Mouse (Mus musculus) limb, embryonic 14.5 days (tissue): ENCODE measurements at regions not wholly inside any gene's neighbourhood (a gene's known extent, or its start where the extent isn't known, plus 50 kb on each side); places are given as distances from the start of the nearest gene placed in this dataset.
A peak's percentile ranks its signal among the peaks of the same experiment; 100 is the strongest.

Source experiments
- ATAC-seq: fragments of 200-750 bp; cut with Nextera tagmentation; 2 replicates; pipeline ENCODE4 v1.8.0; 2017; ENCODE audit warnings: low read depth, moderate number of reproducible peaks, moderate TSS enrichment; ENCODE audit not compliant: low FRiP score
- DNase-seq: peaks from one replicate; pipeline ENCODE4 v3.0.0-alpha.2; 2015; ENCODE audit warnings: low spot score
- H3K27ac ChIP-seq: fragments of 300-500 bp; sonication (generic); replicated peaks from 2 replicates; pipeline ENCODE4 v1.5.1; 2014; ENCODE audit warnings: low read depth, mild to moderate bottlenecking, low read length, moderate library complexity, mixed read lengths
- H3K27me3 ChIP-seq: fragments of 300-500 bp; sonication (generic); 2 replicates; pipeline ENCODE4 v1.6.1; 2014; ENCODE audit warnings: low read length, mixed read lengths; ENCODE audit not compliant: control insufficient read depth, insufficient read depth
- H3K36me3 ChIP-seq: fragments of 300-500 bp; sonication (generic); 2 replicates; pipeline ENCODE4 v1.6.1; 2014; ENCODE audit warnings: mild to moderate bottlenecking, low read length, moderate library complexity, mixed read lengths; ENCODE audit not compliant: control insufficient read depth, insufficient read depth
- H3K4me1 ChIP-seq: fragments of 300-500 bp; sonication (generic); 2 replicates; pipeline ENCODE4 v1.6.1; 2014; ENCODE audit warnings: antibody characterized with exemption, low read length, mixed read lengths; ENCODE audit not compliant: control insufficient read depth, insufficient read depth
- H3K4me2 ChIP-seq: fragments of 300-500 bp; sonication (generic); replicated peaks from 2 replicates; pipeline ENCODE4 v1.6.1; 2014; ENCODE audit warnings: low read depth, mild to moderate bottlenecking, low read length, moderate library complexity; ENCODE audit not compliant: severe bottlenecking
- H3K4me3 ChIP-seq: fragments of 300-500 bp; sonication (generic); replicated peaks from 2 replicates; pipeline ENCODE4 v1.5.1; 2014; ENCODE audit warnings: low read length
- H3K9ac ChIP-seq: fragments of 300-500 bp; sonication (generic); 2 replicates; pipeline ENCODE4 v1.6.1; 2014; ENCODE audit warnings: mild to moderate bottlenecking, low read depth, low read length, moderate library complexity; ENCODE audit not compliant: severe bottlenecking
- H3K9me3 ChIP-seq: fragments of 300-500 bp; sonication (generic); 2 replicates; pipeline ENCODE4 v1.6.1; 2016; ENCODE audit warnings: low read length; ENCODE audit not compliant: control insufficient read depth
- POLR2A ChIP-seq: fragments of 200-500 bp; IDR thresholded peaks from 2 replicates; pipeline ENCODE4 v1.8.0; 2012; ENCODE audit warnings: inconsistent platforms, mild to moderate bottlenecking, moderate library complexity, borderline replicate concordance; ENCODE audit not compliant: insufficient read depth, insufficient read length; ENCODE audit errors: extremely low read depth
- WGBS: fragments of 180-500 bp; shearing (Covaris S2); extraction: QIAGEN DNeasy Blood & Tissue Kit; methylation state at CpG from one replicate; pipeline ENCODE4 v1.1.7; 2014; 5-methylcytosine and 5-hydroxymethylcytosine counted together

DNA sequence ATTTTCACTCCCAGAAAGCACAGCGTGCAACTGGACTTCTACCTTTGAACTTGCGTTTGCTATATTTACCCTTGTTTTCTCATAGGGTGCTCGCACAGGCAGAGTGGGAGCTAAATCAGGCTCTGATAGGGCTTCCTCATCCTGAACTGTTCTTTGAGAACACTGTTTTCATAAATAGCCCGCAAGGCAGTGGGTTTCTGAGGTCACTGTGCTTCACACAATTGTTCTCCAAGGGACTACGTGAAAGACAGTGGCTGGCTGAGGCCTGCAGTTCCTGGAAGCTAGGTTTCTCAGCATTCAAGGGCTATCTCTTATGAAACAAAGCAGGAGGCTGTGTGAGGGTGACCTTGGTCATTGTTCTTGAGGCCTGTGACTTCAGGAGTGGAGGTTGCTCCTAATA is 301.7 kb downstream of the Plk2 start:
- H3K4me3 ChIP-seq: no peak overlapping the region
- DNase-seq: no peak
- no peak for TF ChIP-seq POLR2A
- H3K4me2 ChIP-seq: no peak overlapping the region
- H3K9ac ChIP-seq: no peak overlapping the region
- H3K36me3 ChIP-seq: no peaks in the 10 kb centered on the region
- no peak overlapping the region for H3K27ac ChIP-seq
- H3K4me1 ChIP-seq: no peaks in the 10 kb centered on the region
- 86% methylated on average over 5 of the region's 5 CpGs for WGBS
- no peaks in the 10 kb centered on the region for H3K27me3 ChIP-seq
- no peak for ATAC-seq
- no peaks in the 10 kb centered on the region for H3K9me3 ChIP-seq

DNA sequence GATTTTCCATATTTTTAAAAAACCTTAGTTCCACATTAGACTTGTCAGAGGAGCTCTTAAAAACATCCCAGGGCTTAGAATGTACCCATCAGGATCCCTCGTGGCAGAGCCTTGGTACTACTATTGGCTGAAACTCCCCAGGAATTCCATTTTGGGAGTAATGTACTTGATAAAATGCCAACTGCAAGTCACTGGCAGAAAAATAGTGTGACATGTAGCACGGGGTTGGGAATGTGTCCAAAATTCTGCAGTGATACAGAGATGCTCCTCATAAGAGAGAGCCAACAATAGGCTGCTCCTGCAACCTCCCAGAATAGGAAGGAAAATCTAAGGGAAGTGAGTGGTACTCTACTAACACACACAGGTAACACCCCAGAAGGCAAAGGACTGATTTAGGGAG is 309.4 kb downstream of the Plk2 start:
- H3K4me2 ChIP-seq: no peak overlapping the region
- H3K4me1 ChIP-seq: no peaks in the 10 kb centered on the region
- H3K27ac ChIP-seq: no peak overlapping the region
- no peak for TF ChIP-seq POLR2A
- DNase-seq: no peak
- H3K9ac ChIP-seq: no peak overlapping the region
- ATAC-seq: no peak
- no peak overlapping the region for H3K4me3 ChIP-seq
- 75% methylated on average over 2 of the region's 2 CpGs for WGBS
- no peaks in the 10 kb centered on the region for H3K27me3 ChIP-seq
- H3K36me3 ChIP-seq: no peaks in the 10 kb centered on the region
- H3K9me3 ChIP-seq: no peaks in the 10 kb centered on the region

DNA sequence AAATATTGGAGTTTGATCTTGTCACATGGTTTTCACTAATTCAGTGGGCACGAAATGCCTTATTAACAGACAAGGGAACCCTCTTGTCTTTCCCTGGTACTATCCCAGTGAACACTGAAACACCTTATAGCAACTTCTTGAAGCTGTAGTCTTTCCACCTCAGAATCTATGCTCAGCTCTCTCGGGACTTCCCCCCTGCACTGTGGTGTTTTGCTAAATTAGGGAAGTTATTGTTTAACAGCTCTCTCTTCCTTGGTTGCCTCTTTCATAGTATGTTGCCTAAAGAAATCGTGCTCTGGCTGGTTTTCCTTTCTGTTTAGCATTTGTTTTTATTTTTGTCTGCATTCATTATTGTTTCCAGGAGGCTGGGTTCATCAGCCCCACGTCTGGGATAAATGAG is 316.0 kb downstream of the Plk2 start:
- Histone ChIP-seq H3K4me1 (0 out of 2 replicates have a peak, but pooled peaks cover 2% of the 10 kb centered on the region), H3K9ac (no peak overlapping the region), H3K27ac (no peak overlapping the region), H3K27me3 (no peaks in the 10 kb centered on the region), H3K4me2 (no peak overlapping the region), H3K36me3 (no peaks in the 10 kb centered on the region), H3K9me3 (no peaks in the 10 kb centered on the region), H3K4me3 (no peak overlapping the region)
- DNase-seq (no peak), ATAC-seq (no peak)
- 67% methylated on average over 4 of the region's 4 CpGs for WGBS
- TF ChIP-seq POLR2A: no peak

DNA sequence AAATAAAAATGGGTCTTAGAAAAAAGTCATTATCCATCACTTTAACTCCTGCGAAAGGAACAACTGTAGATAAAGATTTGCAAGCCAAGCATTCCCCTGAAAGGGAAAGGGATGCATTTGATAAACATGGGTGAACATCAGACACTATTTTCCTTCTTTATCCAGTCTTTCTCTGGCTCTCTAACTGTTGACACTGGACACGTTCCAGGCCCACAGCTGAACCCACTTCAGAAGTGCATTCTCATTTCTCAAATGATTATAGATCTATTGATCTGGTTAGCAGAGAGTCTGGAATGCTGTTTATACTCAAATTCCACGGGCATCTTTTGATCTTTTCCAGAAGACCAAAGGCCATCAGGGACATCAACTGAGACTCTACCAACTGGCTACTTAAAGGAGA is 317.7 kb downstream of the Plk2 start:
- H3K4me2 ChIP-seq: no peak overlapping the region
- H3K4me3 ChIP-seq: no peak overlapping the region
- H3K36me3 ChIP-seq: no peaks in the 10 kb centered on the region
- no peaks in the 10 kb centered on the region for H3K9me3 ChIP-seq
- 0 out of 2 replicates have a peak, but pooled peaks cover 2% of the 10 kb centered on the region for H3K4me1 ChIP-seq
- ATAC-seq (no peak), DNase-seq (no peak)
- no peak overlapping the region for H3K9ac ChIP-seq
- H3K27me3 ChIP-seq: no peaks in the 10 kb centered on the region
- WGBS: 40% methylated on average over 3 of the region's 3 CpGs
- no peak for TF ChIP-seq POLR2A
- no peak overlapping the region for H3K27ac ChIP-seq

DNA sequence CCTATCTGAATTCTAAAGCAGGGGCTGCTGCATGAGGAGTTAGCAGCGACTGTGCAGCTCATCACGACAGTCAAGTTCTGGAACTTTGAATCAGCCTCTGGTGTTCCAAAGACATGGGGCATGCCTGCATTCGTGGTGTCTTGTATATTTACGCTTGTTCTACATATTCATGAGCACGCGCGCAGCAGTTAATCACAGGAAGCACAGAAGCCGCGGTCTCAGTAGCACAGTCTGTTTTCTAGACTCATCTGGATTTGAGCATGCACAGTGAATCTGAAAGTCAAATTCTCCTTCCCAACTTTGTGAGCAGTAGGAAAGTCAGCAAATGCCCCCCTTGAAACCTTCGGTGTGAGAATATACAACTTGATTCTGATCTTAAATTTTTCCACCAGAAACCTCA is 327.3 kb downstream of the Plk2 start:
- H3K9ac ChIP-seq: no peak overlapping the region
- peaks cover 5% of the 10 kb centered on the region for H3K4me1 ChIP-seq
- H3K36me3 ChIP-seq: no peaks in the 10 kb centered on the region
- no peak overlapping the region for H3K4me3 ChIP-seq
- ATAC-seq: no peak
- no peak overlapping the region for H3K4me2 ChIP-seq
- no peak overlapping the region for H3K27ac ChIP-seq
- TF ChIP-seq POLR2A: no peak
- DNase-seq: no peak
- H3K9me3 ChIP-seq: no peaks in the 10 kb centered on the region
- WGBS: 63% methylated on average over 10 of the region's 10 CpGs
- H3K27me3 ChIP-seq: no peaks in the 10 kb centered on the region

DNA sequence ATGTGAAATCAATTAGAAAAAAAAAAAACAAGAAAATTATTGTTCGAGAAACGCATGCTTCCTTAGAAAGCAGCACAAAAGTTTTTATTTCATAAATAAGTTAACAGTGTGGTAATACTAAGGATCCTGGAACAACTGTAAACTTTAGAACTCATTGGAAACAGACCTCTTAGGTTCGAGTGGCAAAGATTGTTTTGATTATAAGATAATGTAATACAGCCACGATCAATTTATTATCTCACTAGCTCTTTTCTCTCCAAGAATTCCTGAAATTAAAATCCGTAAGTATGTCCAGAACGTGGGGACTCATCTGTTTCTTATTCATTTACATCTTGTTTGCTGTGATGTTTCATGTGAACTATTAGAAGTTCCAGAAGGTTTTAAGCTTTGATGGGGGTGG is 327.9 kb downstream of the Plk2 start:
- DNase-seq (peak; percentile 69), ATAC-seq (no peak)
- Histone ChIP-seq H3K4me3 (no peak overlapping the region), H3K4me2 (no peak overlapping the region), H3K9ac (no peak overlapping the region), H3K36me3 (no peaks in the 10 kb centered on the region), H3K27ac (no peak overlapping the region), H3K9me3 (no peaks in the 10 kb centered on the region), H3K4me1 (peaks cover 5% of the 10 kb centered on the region), H3K27me3 (no peaks in the 10 kb centered on the region)
- TF ChIP-seq POLR2A: no peak
- WGBS: 27% methylated on average over 6 of the region's 6 CpGs
